Comparison of ENCODE assay signal across 20 mouse cellular contexts in the genomic region with DNA sequence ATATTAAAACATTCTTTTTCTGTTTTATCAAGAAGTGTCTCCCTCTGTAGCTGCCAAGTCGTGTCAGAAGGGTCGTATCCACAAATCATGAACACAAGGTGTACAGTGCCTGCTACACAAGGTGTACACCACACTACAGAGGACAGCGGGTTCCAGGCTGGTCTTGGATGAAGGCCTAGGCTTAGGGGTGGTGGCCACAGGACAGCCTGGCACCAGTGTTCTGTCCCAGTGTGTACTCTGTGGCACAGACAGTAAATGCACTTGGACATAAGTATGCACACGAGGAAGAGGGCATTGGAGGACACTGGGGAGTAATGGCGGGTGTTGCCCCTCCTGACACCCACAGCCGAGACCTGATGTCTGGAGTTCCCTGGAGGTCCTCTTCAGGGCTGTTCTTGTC. TPM values are rescaled to one million over a fixed set of nuclear protein-coding genes. Genes with fewer than 3 reads are reported as not detected.
DNase-seq lines count a peak whose midpoint lies in the region; ATAC-seq and TF ChIP-seq lines count a peak whose summit lies in the region.
"Had no signal": no experiment of that assay in that cellular context is flagged by ENCODE, and none has a peak within 500 bp of the region (broad histone marks: within the 10 kb centered on the region; RNA-seq: fewer than 3 reads in every experiment).

No protein-coding gene starts in this region.

- no peaks in the 10 kb centered on the region for H3K27me3 ChIP-seq in heart, adult 2 months (ENCODE audit: control insufficient read depth, insufficient read depth, low read length)
- no peaks in the 10 kb centered on the region for H3K27me3 ChIP-seq in kidney, embryonic 16.5 days (ENCODE audit: insufficient read depth, low read length)
- no peaks in the 10 kb centered on the region for H3K27me3 ChIP-seq in midbrain, embryonic 12.5 days
- no peaks in the 10 kb centered on the region for H3K27me3 ChIP-seq in midbrain, embryonic 15.5 days (replicated peaks)
- H3K27me3 ChIP-seq in myocyte (ENCODE audit: control insufficient read depth, insufficient read depth, insufficient read length) = no peaks in the 10 kb centered on the region
- H3K27me3 ChIP-seq: liver, embryonic 13.5 days had no signal

- DNase-seq in heart, adult 11 months = peak; percentile 77
- no peak for DNase-seq in heart, adult 2 months
- DNase-seq in kidney, adult 18-20 months = no peak
- DNase-seq: adrenal gland, postnatal 25 days; cerebellum, adult 8-10 months; cerebellum, postnatal 36 days; gastrocnemius, postnatal 36 days; heart, postnatal 36 days; kidney, adult 8-10 months; layer of hippocampus, postnatal 36 days; liver, embryonic 13.5 days; right cerebral cortex, adult 18-20 months; right cerebral cortex, postnatal 4 days; thymus, postnatal 25 days had no signal

- no peaks in the 10 kb centered on the region for H3K9me3 ChIP-seq in kidney, embryonic 16.5 days (ENCODE audit: low read length)
- no peaks in the 10 kb centered on the region for H3K9me3 ChIP-seq in midbrain, embryonic 12.5 days
- H3K9me3 ChIP-seq in midbrain, embryonic 15.5 days = no peaks in the 10 kb centered on the region
- H3K9me3 ChIP-seq: heart, embryonic 15.5 days; limb, embryonic 12.5 days; liver, embryonic 13.5 days had no signal

- H3K4me3 ChIP-seq in heart, adult 2 months = no peak overlapping the region
- H3K4me3 ChIP-seq in kidney, embryonic 16.5 days (ENCODE audit: low read length) = no peak overlapping the region
- H3K4me3 ChIP-seq in midbrain, embryonic 12.5 days = no peak overlapping the region
- H3K4me3 ChIP-seq in midbrain, embryonic 15.5 days = no peak overlapping the region
- no peak overlapping the region for H3K4me3 ChIP-seq in myocyte
- H3K4me3 ChIP-seq: heart, embryonic 15.5 days; limb, embryonic 12.5 days; liver, embryonic 13.5 days had no signal

- no peaks in the 10 kb centered on the region for H3K79me2 ChIP-seq in heart, adult 2 months (replicated peaks; ENCODE audit: control insufficient read depth, insufficient read depth, low read length)
- no peaks in the 10 kb centered on the region for H3K79me2 ChIP-seq in myocyte (ENCODE audit: control insufficient read depth, insufficient read depth)

- 76% methylated on average over 6 of the region's 6 CpGs for WGBS in heart, adult 2 months
- 78% methylated on average over 6 of the region's 6 CpGs for WGBS in kidney, embryonic 16.5 days
- 85% methylated on average over 6 of the region's 6 CpGs for WGBS in midbrain, embryonic 12.5 days
- WGBS in midbrain, embryonic 15.5 days = 87% methylated on average over 6 of the region's 6 CpGs

- H3K4me2 ChIP-seq in kidney, embryonic 16.5 days (replicated peaks; ENCODE audit: low read depth, low read length) = no peak overlapping the region
- no peak overlapping the region for H3K4me2 ChIP-seq in midbrain, embryonic 12.5 days (replicated peaks)
- H3K4me2 ChIP-seq in midbrain, embryonic 15.5 days = no peak overlapping the region
- no peak overlapping the region for H3K4me2 ChIP-seq in myocyte (ENCODE audit: low read depth)
- H3K4me2 ChIP-seq: heart, embryonic 15.5 days; limb, embryonic 12.5 days; liver, embryonic 13.5 days had no signal

- TF ChIP-seq EP300 in heart, adult 2 months (IDR thresholded peaks at IDR 0.05; ENCODE audit: insufficient read depth, low read depth, low read length) = no peak

- intact Hi-C loops in heart, adult 2 months (cut with DNase I) = no loop called here

- no peak for TF ChIP-seq POLR2A in heart, adult 2 months (IDR thresholded peaks at IDR 0.05; ENCODE audit: insufficient read depth, low read depth, low read length)
- no peak for TF ChIP-seq POLR2A in myocyte (IDR thresholded peaks at IDR 0.05; ENCODE audit: insufficient read length, low read depth)

- H3K36me3 ChIP-seq in heart, adult 2 months (ENCODE audit: control insufficient read depth, insufficient read depth, low read length) = no peaks in the 10 kb centered on the region
- H3K36me3 ChIP-seq in kidney, embryonic 16.5 days (ENCODE audit: insufficient read depth, low read length) = peaks cover 13% of the 10 kb centered on the region
- H3K36me3 ChIP-seq in midbrain, embryonic 12.5 days = peaks cover 19% of the 10 kb centered on the region
- 0 out of 2 replicates have a peak, but pooled peaks cover 8% of the 10 kb centered on the region for H3K36me3 ChIP-seq in midbrain, embryonic 15.5 days (replicated peaks)
- H3K36me3 ChIP-seq in myocyte (ENCODE audit: control insufficient read depth, insufficient read depth) = peaks cover 23% of the 10 kb centered on the region

- H3ac ChIP-seq in myocyte (ENCODE audit: control insufficient read depth, insufficient read length) = no peak overlapping the region

- peak; percentile 59; the same call in 1 of the 2 replicates for ATAC-seq in kidney, embryonic 16.5 days (ENCODE audit: low FRiP score, low TSS enrichment)
- peak; percentile 16; the same call in 1 of the 2 replicates for ATAC-seq in midbrain, embryonic 12.5 days (ENCODE audit: low FRiP score, low read depth)
- ATAC-seq in midbrain, embryonic 15.5 days (replicated peaks) = no peak

- no peak overlapping the region for H3K27ac ChIP-seq in heart, adult 2 months
- no peak overlapping the region for H3K27ac ChIP-seq in kidney, embryonic 16.5 days (ENCODE audit: low read length)
- no peak overlapping the region for H3K27ac ChIP-seq in midbrain, embryonic 12.5 days (replicated peaks)
- H3K27ac ChIP-seq in midbrain, embryonic 15.5 days = no peak overlapping the region
- H3K27ac ChIP-seq: heart, embryonic 15.5 days; limb, embryonic 12.5 days; liver, embryonic 13.5 days had no signal

- H3K9ac ChIP-seq in heart, adult 2 months (ENCODE audit: low read depth, low read length) = no peak overlapping the region
- H3K9ac ChIP-seq in kidney, embryonic 16.5 days (replicated peaks; ENCODE audit: low read length) = no peak overlapping the region
- no peak overlapping the region for H3K9ac ChIP-seq in midbrain, embryonic 12.5 days (replicated peaks)
- no peak overlapping the region for H3K9ac ChIP-seq in midbrain, embryonic 15.5 days
- H3K9ac ChIP-seq: heart, embryonic 15.5 days; limb, embryonic 12.5 days; liver, embryonic 13.5 days had no signal

- no peaks in the 10 kb centered on the region for H3K4me1 ChIP-seq in heart, adult 2 months (ENCODE audit: control insufficient read depth, insufficient read depth, low read length)
- H3K4me1 ChIP-seq in kidney, embryonic 16.5 days (ENCODE audit: insufficient read depth, low read length) = no peaks in the 10 kb centered on the region
- H3K4me1 ChIP-seq in midbrain, embryonic 12.5 days = no peaks in the 10 kb centered on the region
- no peaks in the 10 kb centered on the region for H3K4me1 ChIP-seq in midbrain, embryonic 15.5 days
- H3K4me1 ChIP-seq: limb, embryonic 12.5 days; liver, embryonic 13.5 days had no signal

- TF ChIP-seq CTCF in heart, adult 2 months (IDR thresholded peaks at IDR 0.05) = no peak

TF ChIP-seq in myocyte, 11 proteins besides CTCF, POLR2A, EP300 and RAD21:
- TF ChIP-seq POLR2AphosphoS2 (IDR thresholded peaks at IDR 0.05; ENCODE audit: insufficient read length, low read depth) (peak; percentile 73), MYOD1 (IDR thresholded peaks at IDR 0.05; ENCODE audit: control insufficient read depth in 1 of 3, insufficient read length in 2 of 3, low read depth in 2 of 3) (no peak)
TF ChIP-seq in myocyte: peak in this region for 1.

RNA-seq across cellular contexts. Expression of gene Glrx3, which starts 34.7 kb away (rescaled TPM):
- 100 to 1,000 TPM; 123 to 147 TPM for total RNA-seq in heart, adult 2 months (2021)
- polyA plus RNA-seq in heart, adult 2 months (2012; rRNA removed) = 86.0 and 94.9 TPM in 2 replicates
- polyA plus RNA-seq in kidney, embryonic 16.5 days (2015; fragmentation: Nextera tagmentation; extraction: Ambion mirVana) = 234 and 247 TPM in 2 replicates
- 262 and 263 TPM in 2 replicates for polyA plus RNA-seq in midbrain, embryonic 12.5 days (2016; fragmentation: Nextera tagmentation; extraction: Ambion mirVana)
- polyA plus RNA-seq in midbrain, embryonic 15.5 days (2015; fragmentation: Nextera tagmentation; extraction: Ambion mirVana) = 235 and 254 TPM in 2 replicates
- polyA plus RNA-seq in myocyte (2012; fragmentation: generic; extraction: Trizol) = 204 TPM
